Mouse (Mus musculus): ENCODE data around the gene Zfp324.

Gene Zfp324

GRCm38 (mm10) chr7:12966104-12966845, 637 bp downstream of the Zfp324 start:
- peak in 1 of 2 experiments; percentile 48 for DNase-seq (ENCODE audit: low spot score in 2 of 2)

DNA sequence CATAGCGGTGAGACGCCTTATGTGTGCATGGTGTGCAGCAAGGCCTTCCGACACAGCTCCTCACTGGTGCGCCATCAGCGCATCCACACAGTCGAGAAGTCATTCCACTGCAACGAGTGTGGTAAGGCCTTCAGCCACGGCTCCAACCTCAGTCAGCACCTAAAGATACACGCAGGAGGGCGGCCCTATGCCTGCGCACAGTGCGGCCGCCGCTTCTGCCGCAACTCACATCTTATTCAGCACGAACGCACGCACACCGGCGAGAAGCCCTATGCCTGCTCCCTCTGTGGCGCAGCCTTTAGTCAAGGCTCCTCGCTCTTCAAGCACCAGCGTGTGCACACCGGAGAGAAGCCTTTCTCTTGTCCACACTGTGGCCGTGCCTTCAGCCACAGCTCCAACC, 5.3 kb downstream of the Zfp324 start:
- no peak for DNase-seq (ENCODE audit: low spot score in 2 of 2)

GRCm38 (mm10) chr7:12977682-12978389, 12.2 kb downstream of the Zfp324 start, which contains the start of gene Zfp446:
Gene Zfp446 (plus strand): TSS chr7:12977848.
- peak; percentile 96 to 98 for DNase-seq (ENCODE audit: low spot score in 2 of 2)

DNA sequence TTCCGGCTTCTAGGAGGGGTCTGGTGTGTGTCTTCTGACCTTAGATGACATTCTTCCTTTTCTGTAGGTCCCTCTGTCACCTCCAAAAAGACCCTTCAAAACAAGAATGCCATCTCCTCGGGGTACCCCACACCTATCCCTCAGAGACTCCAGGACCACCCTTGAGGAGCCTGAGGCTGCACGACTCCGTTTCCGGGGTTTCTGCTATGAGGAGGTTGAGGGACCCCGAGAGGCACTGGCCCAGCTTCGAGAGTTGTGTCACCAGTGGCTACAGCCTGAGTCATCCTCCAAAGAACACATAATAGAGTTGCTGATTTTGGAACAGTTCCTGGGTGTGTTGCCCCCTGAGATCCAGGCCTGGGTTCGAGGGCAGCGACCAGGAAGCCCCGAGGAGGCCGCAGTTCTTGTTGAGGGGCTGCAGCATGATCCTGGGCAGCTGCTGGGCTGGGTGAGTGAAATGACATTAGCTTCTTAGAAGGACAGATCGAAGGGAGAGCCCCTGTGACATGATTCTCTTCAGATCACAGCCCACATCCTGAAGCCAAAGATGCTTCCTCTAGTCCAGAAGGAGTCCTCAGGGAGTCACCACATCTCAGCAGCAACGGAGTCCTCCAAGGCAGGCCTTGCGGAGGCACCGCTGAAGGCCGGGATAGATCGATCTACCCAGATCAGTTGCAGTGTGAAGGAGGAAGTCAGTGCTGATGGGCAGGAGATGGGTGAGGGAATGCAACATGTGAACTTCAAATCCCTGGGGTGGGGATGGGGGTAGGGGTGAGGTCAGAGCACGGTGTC, 13.5 kb downstream of the Zfp324 start:
- DNase-seq (ENCODE audit: low spot score in 2 of 2), result no peak

DNA sequence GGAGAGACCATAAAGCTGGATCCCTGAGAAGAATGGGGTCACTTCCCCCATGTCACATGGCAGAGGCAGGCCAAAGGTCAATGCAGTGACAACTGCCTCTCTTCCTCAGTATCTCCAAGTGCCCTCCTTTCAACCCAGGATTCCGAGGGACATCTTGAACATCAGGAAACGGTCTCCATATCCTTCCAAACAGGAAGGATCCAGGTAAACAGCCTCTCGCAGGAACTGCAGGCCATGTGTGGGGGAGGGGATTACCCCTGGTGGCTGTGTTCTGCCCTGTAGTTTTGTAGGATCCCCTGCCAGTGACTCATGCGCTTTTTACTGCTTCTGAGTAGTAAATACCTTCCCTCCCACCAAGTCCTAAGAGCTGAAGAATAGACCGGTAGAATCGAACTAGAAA, 14.1 kb downstream of the Zfp324 start:
- DNase-seq (ENCODE audit: low spot score in 2 of 2), result no peak

GRCm38 (mm10) chr7:12980291-12980690, 14.7 kb downstream of the Zfp324 start:
- no peak for DNase-seq (ENCODE audit: low spot score in 2 of 2)

GRCm38 (mm10) chr7:12985724-12986123, 20.1 kb downstream of the Zfp324 start:
- no peak for DNase-seq (ENCODE audit: low spot score in 2 of 2)

DNA sequence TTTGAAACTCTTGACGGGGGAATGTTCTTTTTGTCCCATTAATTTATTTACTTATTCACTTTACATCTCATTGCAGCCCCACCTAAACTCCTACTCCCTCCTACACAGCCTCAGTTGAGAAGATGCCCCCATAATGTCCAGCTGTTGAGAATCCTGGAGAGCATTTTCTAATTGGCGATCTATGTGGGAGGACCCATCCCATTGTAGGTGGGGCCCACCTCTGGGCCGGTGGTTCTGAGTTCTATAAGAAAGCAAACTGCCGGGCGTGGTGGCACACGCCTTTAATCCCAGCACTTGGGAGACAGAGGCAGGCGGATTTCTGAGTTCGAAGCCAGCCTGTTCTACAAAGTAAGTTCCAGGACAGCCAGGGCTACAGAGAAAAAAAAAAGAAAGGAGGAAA, 21.3 kb downstream of the Zfp324 start:
- no peak for DNase-seq (ENCODE audit: low spot score in 2 of 2)

DNA sequence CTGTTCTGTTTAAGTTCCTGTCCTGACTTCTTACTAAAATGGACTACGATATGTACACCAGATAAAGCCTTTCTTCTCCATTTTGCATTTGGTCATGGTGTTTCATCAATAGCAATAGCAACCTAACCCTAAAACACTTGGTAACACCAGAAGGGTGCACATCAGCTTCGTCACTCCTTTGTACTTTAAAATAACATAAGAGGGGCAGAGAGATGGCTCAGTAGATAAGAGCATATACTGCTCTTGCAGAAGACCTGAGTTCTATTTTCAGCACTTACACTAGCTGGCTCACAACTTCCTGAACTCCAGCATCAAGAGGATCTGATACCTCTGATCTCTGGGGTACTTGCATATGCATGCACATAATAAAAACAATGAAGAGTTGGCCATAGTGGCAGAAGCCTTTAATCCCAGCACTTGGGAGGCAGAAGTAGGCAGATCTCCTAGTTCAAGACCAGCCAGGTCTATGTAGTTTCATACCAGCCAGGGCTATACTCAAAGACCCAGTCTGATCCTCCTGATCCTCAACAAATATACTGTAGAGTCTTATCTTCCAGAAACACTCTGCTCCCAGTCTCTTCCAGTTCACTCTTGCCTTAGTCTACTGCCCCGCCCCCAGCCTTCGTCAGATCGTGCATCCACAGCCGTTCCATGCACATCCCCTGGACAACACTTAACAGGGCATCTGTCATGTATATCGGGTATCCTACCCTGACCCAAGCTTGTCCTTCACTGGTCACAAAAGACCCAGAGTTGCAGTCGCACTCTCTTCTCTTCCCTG, 22.0 kb downstream of the Zfp324 start:
- no peak for DNase-seq (ENCODE audit: low spot score in 2 of 2)

DNA sequence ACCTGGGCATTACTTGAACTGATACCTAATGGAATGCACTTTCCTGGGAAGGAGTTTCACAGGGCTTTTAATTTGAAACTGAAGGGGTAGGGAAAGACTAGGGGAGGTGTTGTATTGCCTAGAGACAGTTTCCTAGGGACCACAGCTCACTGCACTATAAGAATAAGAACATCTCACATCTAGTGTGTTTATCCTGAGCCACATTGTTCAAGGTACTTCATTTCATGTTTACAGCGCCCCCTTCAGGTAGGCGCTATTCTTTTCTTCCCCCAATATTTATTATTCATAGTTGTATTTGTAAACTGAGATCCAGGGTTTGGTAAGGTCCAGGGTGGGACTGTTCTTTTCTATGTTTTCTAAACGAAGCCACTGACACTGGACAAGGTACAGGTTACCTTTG, 26.6 kb downstream of the Zfp324 start:
- DNase-seq (ENCODE audit: low spot score in 2 of 2), result no peak

GRCm38 (mm10) chr7:12993148-12993547, 27.5 kb downstream of the Zfp324 start:
- DNase-seq (ENCODE audit: low spot score in 2 of 2), result no peak

GRCm38 (mm10) chr7:12995862-12996261, 30.2 kb downstream of the Zfp324 start:
- no peak for DNase-seq (ENCODE audit: low spot score in 2 of 2)

DNA sequence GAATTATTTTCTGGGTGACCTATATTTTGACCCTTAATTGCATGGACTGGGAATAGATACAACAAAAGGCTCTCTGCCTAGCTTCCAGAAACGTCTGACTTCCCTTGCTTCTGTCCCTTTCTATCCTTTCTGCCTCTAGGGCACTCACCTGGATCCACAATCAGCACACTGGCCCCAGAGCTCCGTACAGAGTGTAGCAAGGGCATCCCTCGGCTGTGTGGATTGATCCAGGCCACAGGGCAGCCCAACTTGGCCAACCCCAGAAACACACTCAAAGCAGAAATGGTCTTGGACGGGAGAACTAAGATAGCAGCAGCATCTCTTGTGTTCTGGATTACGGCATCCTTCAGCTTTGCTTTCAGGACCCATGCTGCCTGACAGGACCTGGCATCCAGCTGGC, 31.6 kb downstream of the Zfp324 start:
- no peak for DNase-seq (ENCODE audit: low spot score in 2 of 2)

DNA sequence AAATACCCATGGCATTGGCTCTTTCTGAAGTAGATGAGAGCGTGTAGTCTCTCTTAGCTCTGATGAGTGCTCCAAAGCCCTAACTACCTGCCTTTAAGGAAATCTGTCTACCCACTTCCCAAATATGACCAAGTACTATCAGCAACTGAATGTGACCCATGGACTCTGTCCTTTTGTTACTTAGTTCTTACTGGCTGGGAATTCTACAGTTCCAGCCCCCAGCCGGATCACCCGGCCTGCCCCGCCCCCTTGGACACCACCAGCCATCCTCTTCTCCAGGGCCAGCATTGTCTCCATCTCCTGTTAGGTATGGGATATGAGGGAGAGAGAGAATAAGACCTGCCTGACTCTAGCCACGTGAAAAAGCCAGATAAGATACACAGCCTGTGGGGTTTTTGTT, 32.4 kb downstream of the Zfp324 start, which contains the start of gene Slc27a5:
Slc27a5 (minus strand) TSS at position 140 of the 400 bp plus-strand sequence.
- no peak for DNase-seq (ENCODE audit: low spot score in 2 of 2)

DNA sequence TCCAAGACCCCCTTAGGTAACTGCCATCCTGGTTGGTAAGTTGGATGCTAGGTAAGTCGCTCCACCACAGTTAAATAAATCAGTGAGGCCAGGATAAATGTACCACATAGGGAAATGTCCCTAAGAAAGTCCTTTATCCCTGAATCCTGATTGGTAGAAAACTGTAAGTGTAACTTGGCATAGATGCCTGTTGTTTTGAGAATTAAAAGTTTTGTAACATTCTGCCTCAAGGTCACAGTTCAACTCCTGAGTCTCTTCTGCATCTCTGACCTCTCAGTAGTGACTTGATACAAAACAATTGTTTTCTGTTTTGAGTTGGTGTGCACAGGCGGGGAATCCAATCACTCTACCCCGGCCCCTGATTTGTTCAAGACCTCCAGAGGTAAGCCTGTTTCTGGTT, 33.2 kb downstream of the Zfp324 start, which contains the start of gene Trim28:
Trim28 (plus strand) TSS at position 264 of the 400 bp plus-strand sequence.
- DNase-seq (ENCODE audit: low spot score in 2 of 2), result no peak

GRCm38 (mm10) chr7:13001584-13001983, 35.9 kb downstream of the Zfp324 start:
- DNase-seq (ENCODE audit: low spot score in 2 of 2), result no peak

- DNase-seq (ENCODE audit: low spot score in 2 of 2), result no peak
These were observed 37.7 kb downstream of the Zfp324 start for GRCm38 (mm10) chr7:13003380-13003779.

DNA sequence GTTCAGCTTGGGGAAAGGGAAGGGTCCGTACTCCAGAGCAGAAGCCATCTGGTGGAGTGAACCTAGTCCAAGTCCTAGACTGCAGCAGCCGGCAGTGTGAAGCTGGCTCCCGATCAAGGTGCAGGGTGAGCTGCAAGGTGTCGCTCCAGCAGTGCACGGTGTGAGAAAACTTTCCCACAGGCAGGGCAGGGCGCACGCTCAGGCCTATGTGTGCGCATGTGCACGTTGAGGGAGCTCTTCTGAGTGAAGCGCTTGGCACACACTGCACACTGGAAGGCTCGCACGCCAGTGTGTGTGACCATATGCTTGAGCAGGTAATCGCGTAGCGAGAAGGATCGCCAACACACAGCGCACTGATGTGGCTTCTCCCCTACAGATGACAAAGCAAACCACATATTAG, 40.4 kb downstream of the Zfp324 start:
- no peak for DNase-seq (ENCODE audit: low spot score in 2 of 2)

DNA sequence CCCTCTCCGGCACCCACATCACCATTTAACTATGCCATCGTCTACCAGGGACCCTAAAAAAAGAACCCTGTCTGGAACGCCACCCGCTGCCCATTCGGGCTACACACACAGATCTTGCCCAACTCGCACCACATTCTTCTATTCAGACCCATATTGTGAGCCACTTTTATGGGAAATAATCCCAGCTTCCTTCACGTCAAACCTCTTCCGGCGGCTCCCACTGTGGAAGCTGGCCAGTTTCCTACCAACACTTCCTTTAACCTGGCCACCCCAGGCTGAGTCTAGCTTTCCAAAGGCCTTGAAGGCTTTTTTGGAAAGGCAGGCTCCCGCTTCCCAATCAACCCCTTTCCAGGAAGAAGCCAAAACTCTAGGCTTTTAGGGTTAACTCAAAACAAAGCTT, 40.9 kb downstream of the Zfp324 start:
- DNase-seq (ENCODE audit: low spot score in 2 of 2), result no peak

DNA sequence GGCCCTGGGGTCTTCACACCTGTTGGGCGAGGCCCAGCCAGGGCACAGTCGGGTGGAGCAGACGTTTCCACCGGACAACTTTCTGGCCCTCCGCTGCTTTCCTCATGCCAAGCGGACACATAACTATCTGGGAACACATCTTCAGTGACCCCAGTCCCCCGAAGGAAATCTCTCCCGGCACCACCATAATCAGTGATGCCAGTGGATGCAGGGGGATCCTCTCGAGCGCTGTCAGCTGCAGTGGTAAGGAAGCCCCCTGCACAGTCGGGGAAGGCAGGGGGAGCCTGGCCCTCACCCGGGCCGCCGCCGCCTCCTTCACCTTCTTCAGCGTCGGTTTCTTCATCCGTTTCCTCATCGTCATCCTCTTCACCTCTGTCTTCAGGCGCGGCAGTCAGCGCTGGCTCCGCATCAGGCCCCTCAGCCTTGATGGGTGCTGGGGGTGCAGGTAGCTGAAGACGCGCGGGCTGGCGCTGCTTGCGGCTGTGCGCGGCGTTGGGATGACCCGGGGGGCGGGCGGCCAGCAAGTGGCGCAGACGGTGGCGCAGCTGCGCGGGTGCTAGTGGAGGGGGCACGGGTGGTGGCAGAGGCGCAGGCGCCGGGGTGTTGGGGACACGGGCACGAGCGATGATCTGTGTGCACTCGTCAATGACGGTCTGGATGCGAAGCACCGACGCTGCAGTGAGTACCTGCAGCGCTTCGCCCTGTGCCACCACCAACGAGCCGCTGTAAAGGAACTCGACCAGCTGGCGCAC, 41.9 kb downstream of the Zfp324 start:
- DNase-seq (ENCODE audit: low spot score in 2 of 2), result no peak
